Mouse (Mus musculus): ENCODE measurements around the gene Ccdc187. TPM values are rescaled to one million over a fixed set of nuclear protein-coding genes. Genes with fewer than 3 reads are reported as not detected.

Ccdc187 gene
- total and polyA plus RNA-seq, 3 experiments, result not detected

GRCm38 (mm10) chr2:26237290-26237782 lies 57.0 kb downstream of the Ccdc187 start, which contains the start of gene Qsox2:
Qsox2 (minus strand) TSS chr2:26237525.
- peak within 1 kb of the TSS; percentile 53 for H3K4me2 ChIP-seq (ENCODE audit: insufficient read depth, low read depth, poor library complexity, severe bottlenecking)

GRCm38 (mm10) chr2:26236681-26237289 lies 57.6 kb downstream of the Ccdc187 start:
- H3K27me3 ChIP-seq (replicated peaks), result peaks cover 17% of the 10 kb centered on the region
- in situ Hi-C loops (cut with MboI; ENCODE audit: low pct_ligation_motif_present, low pct_unique_long_range_greater_than_20kb, low sequenced_read_pairs), result no loop called here

More at GRCm38 (mm10) chr2:26237290-26237782, 57.0 kb downstream of the Ccdc187 start, which contains the start of gene Qsox2:
- dilution Hi-C loops (cut with MboI; ENCODE audit: extremely low pct_ligation_motif_present, extremely low pct_unique_long_range_greater_than_20kb, low sequenced_read_pairs), result no loop called here
- Histone ChIP-seq H3K4me3 (replicated peaks in 1 of 3; ENCODE audit: low read depth in 2 of 3, low read length in 2 of 3, poor library complexity in 1 of 3) (peak within 1 kb of the TSS; percentile 80 to 99 (median 98)), H3K9me3 (replicated peaks; ENCODE audit: low read length) (no peaks in the 10 kb centered on the region), H3K27me3 (replicated peaks) (peaks cover 17% of the 10 kb centered on the region), H3K4me1 (ENCODE audit: control insufficient read depth in 1 of 2, insufficient read depth in 2 of 2) (peaks cover 4 to 29% of the 10 kb centered on the region in 2 experiments; a peak in 3 of 4 replicates), H3K36me3 (replicated peaks in 1 of 2; ENCODE audit: control insufficient read depth in 1 of 2, insufficient read depth in 1 of 2, low read length in 1 of 2) (peaks cover 0 to 16% of the 10 kb centered on the region in 2 experiments), H3K27ac (ENCODE audit: insufficient read depth, low read depth) (no peak within 1 kb of the TSS), H3K79me2 (replicated peaks; ENCODE audit: control insufficient read depth, extremely low read depth, insufficient read depth, poor library complexity, severe bottlenecking) (no peaks in the 10 kb centered on the region), H3K9ac (ENCODE audit: insufficient read depth, low read depth) (peak within 1 kb of the TSS; percentile 78)
- DNase-seq (ENCODE audit: extremely low read depth), result peak; percentile 94
- TF ChIP-seq GABPA (IDR thresholded peaks at IDR 0.05; ENCODE audit: insufficient replicate concordance, low read depth, low read length), result no peak
- peak; percentile 75 for TF ChIP-seq HCFC1 (IDR thresholded peaks at IDR 0.05; ENCODE audit: low read depth, low read length)
- TF ChIP-seq BHLHE40 (IDR thresholded peaks at IDR 0.05; ENCODE audit: low read depth, low read length), result peak; percentile 94
- peak; percentile 60; the same call in 1 of the 2 replicates for TF ChIP-seq ZMIZ1 (IDR thresholded peaks at IDR 0.05; ENCODE audit: low read depth, low read length)
- TF ChIP-seq CHD2 (IDR thresholded peaks at IDR 0.05; ENCODE audit: low read length), result no peak; the same call in 1 of the 2 replicates
- no peak for TF ChIP-seq MAFK (IDR thresholded peaks at IDR 0.05; ENCODE audit: insufficient replicate concordance, low read length)
- TF ChIP-seq RCOR1 (conservative IDR thresholded peaks at IDR 0.05; ENCODE audit: low read depth, low read length), result no peak
- TF ChIP-seq USF2 (conservative IDR thresholded peaks at IDR 0.05; ENCODE audit: low read depth, low read length), result peak; percentile 77
- peak; percentile 12; the same call in 1 of the 2 replicates for TF ChIP-seq MEF2A (IDR thresholded peaks at IDR 0.05; ENCODE audit: borderline replicate concordance, low read depth, low read length)
- TF ChIP-seq EP300 (IDR thresholded peaks at IDR 0.05; ENCODE audit: low read length), result no peak
- TF ChIP-seq RAD21 (IDR thresholded peaks at IDR 0.05; ENCODE audit: low read depth, low read length), result no peak
- peak; percentile 75 for TF ChIP-seq ZNF384 (IDR thresholded peaks at IDR 0.05; ENCODE audit: low read depth, low read length)
- peak; percentile 91 for TF ChIP-seq USF1 (IDR thresholded peaks at IDR 0.05; ENCODE audit: low read depth, low read length)
- peak; percentile 88 for TF ChIP-seq POLR2A (IDR thresholded peaks at IDR 0.05; ENCODE audit: low read depth, low read length)
- no peak for TF ChIP-seq ZC3H11A (IDR thresholded peaks at IDR 0.05; ENCODE audit: low read depth, low read length)
- peak; percentile 70 for TF ChIP-seq NRF1 (IDR thresholded peaks at IDR 0.05; ENCODE audit: low read depth, low read length)
- TF ChIP-seq ELF1 (IDR thresholded peaks at IDR 0.05; ENCODE audit: low read depth, low read length), result peak; percentile 21; the same call in 1 of the 2 replicates
- peak; percentile 50; the same call in 1 of the 2 replicates for TF ChIP-seq KAT2A (IDR thresholded peaks at IDR 0.05; ENCODE audit: insufficient replicate concordance, low read length)
- TF ChIP-seq NELFE (IDR thresholded peaks at IDR 0.05; ENCODE audit: low read depth, low read length), result peak; percentile 83
- TF ChIP-seq MAX (IDR thresholded peaks at IDR 0.05; ENCODE audit: low read length), result peak; percentile 80; the same call in 1 of the 2 replicates
- no peak for TF ChIP-seq JUND (conservative IDR thresholded peaks at IDR 0.05; ENCODE audit: low read depth, low read length)
- TF ChIP-seq MXI1 (IDR thresholded peaks at IDR 0.05; ENCODE audit: low read depth, low read length), result peak; percentile 86
- 0 out of 2 replicates have a peak, but pooled peaks have one; percentile 54 for TF ChIP-seq TBP (conservative IDR thresholded peaks at IDR 0.05; ENCODE audit: low read depth, low read length)
- no peak; the same call in 1 of the 2 replicates for TF ChIP-seq MAZ (IDR thresholded peaks at IDR 0.05; ENCODE audit: low read depth, low read length)
- TF ChIP-seq IRF4 (IDR thresholded peaks at IDR 0.05; ENCODE audit: low read depth, low read length), result no peak
- no peak; the same call in 1 of the 2 replicates for TF ChIP-seq ZKSCAN1 (IDR thresholded peaks at IDR 0.05; ENCODE audit: borderline replicate concordance, low read depth, low read length)
- peak; percentile 84 for TF ChIP-seq TCF12 (IDR thresholded peaks at IDR 0.05; ENCODE audit: low read depth, low read length)
- in situ Hi-C loops (cut with MboI; ENCODE audit: low pct_ligation_motif_present, low pct_unique_long_range_greater_than_20kb, low sequenced_read_pairs), result no loop called here

More at GRCm38 (mm10) chr2:26236681-26237289, 57.6 kb downstream of the Ccdc187 start:
- Histone ChIP-seq H3K4me2 (ENCODE audit: insufficient read depth, low read depth, poor library complexity, severe bottlenecking) (peak overlapping the region; percentile 53), H3K4me1 (ENCODE audit: control insufficient read depth in 1 of 2, insufficient read depth in 2 of 2) (peaks cover 4 to 31% of the 10 kb centered on the region in 2 experiments; a peak in 3 of 4 replicates), H3K36me3 (replicated peaks in 1 of 2; ENCODE audit: control insufficient read depth in 1 of 2, insufficient read depth in 1 of 2, low read length in 1 of 2) (peaks cover 0 to 20% of the 10 kb centered on the region in 2 experiments), H3K79me2 (replicated peaks; ENCODE audit: control insufficient read depth, extremely low read depth, insufficient read depth, poor library complexity, severe bottlenecking) (no peaks in the 10 kb centered on the region), H3K4me3 (replicated peaks in 1 of 3; ENCODE audit: low read depth in 2 of 3, low read length in 2 of 3, poor library complexity in 1 of 3) (peak overlapping the region; percentile 80 to 99 (median 98)), H3K9me3 (replicated peaks; ENCODE audit: low read length) (no peaks in the 10 kb centered on the region), H3K9ac (ENCODE audit: insufficient read depth, low read depth) (peak overlapping the region; percentile 78), H3K27ac (ENCODE audit: insufficient read depth, low read depth) (no peak overlapping the region)
- DNase-seq (ENCODE audit: extremely low read depth), result no peak
- TF ChIP-seq RAD21 (IDR thresholded peaks at IDR 0.05; ENCODE audit: low read depth, low read length) (no peak), GABPA (IDR thresholded peaks at IDR 0.05; ENCODE audit: insufficient replicate concordance, low read depth, low read length) (no peak), ZNF384 (IDR thresholded peaks at IDR 0.05; ENCODE audit: low read depth, low read length) (no peak), CTCF (conservative IDR thresholded peaks at IDR 0.05 in 1 of 2, IDR thresholded peaks at IDR 0.05 in 1 of 2; ENCODE audit: low read depth in 2 of 2, low read length in 2 of 2) (no peak), E2F4 (IDR thresholded peaks at IDR 0.05; ENCODE audit: insufficient replicate concordance, low read depth, low read length) (no peak), MYC (IDR thresholded peaks at IDR 0.05; ENCODE audit: low read depth, low read length) (no peak), EP300 (IDR thresholded peaks at IDR 0.05; ENCODE audit: low read length) (no peak), ELF1 (IDR thresholded peaks at IDR 0.05; ENCODE audit: low read depth, low read length) (no peak), UBTF (IDR thresholded peaks at IDR 0.05; ENCODE audit: low read depth, low read length) (no peak), NRF1 (IDR thresholded peaks at IDR 0.05; ENCODE audit: low read depth, low read length) (no peak), HCFC1 (IDR thresholded peaks at IDR 0.05; ENCODE audit: low read depth, low read length) (no peak), ZC3H11A (IDR thresholded peaks at IDR 0.05; ENCODE audit: low read depth, low read length) (no peak), POLR2AphosphoS2 (IDR thresholded peaks at IDR 0.05; ENCODE audit: low read depth, low read length) (no peak)
- dilution Hi-C loops (cut with MboI; ENCODE audit: extremely low pct_ligation_motif_present, extremely low pct_unique_long_range_greater_than_20kb, low sequenced_read_pairs), result no loop called here

All from CH12.LX (cell line).